Mouse (Mus musculus) neural tube, embryonic 13.5 days (tissue): ENCODE measurements around the gene Dus2. TPM values are rescaled to one million over a fixed set of nuclear protein-coding genes. Genes with fewer than 3 reads are reported as not detected.

Source experiments
- ATAC-seq: fragments of 200-750 bp; cut with Nextera tagmentation; 2 replicates; pipeline ENCODE4 v1.8.0; 2017; ENCODE audit warnings: low read depth, mild to moderate bottlenecking, moderate TSS enrichment, moderate library complexity
- H3K27ac ChIP-seq: fragments of 300-500 bp; sonication (generic); replicated peaks from 2 replicates; pipeline ENCODE4 v1.5.1; 2015; ENCODE audit warnings: moderate library complexity, mild to moderate bottlenecking, inconsistent platforms
- H3K27me3 ChIP-seq: fragments of 300-500 bp; sonication (generic); 2 replicates; pipeline ENCODE4 v1.6.1; 2015; ENCODE audit warnings: mild to moderate bottlenecking, inconsistent platforms
- H3K36me3 ChIP-seq: fragments of 300-500 bp; sonication (generic); 2 replicates; pipeline ENCODE4 v1.6.1; 2015; ENCODE audit warnings: mild to moderate bottlenecking, inconsistent platforms
- H3K4me1 ChIP-seq: fragments of 300-500 bp; sonication (generic); replicated peaks from 2 replicates; pipeline ENCODE4 v1.6.1; 2015; ENCODE audit warnings: inconsistent platforms
- H3K4me2 ChIP-seq: fragments of 300-500 bp; sonication (generic); 2 replicates; pipeline ENCODE4 v1.6.1; 2015; ENCODE audit warnings: inconsistent platforms, mild to moderate bottlenecking, moderate library complexity
- H3K4me3 ChIP-seq: fragments of 300-500 bp; sonication (generic); 2 replicates; pipeline ENCODE4 v1.5.1; 2015; ENCODE audit warnings: mild to moderate bottlenecking, inconsistent platforms
- H3K9ac ChIP-seq: fragments of 300-500 bp; sonication (generic); 2 replicates; pipeline ENCODE4 v1.6.1; 2015; ENCODE audit warnings: moderate library complexity, mild to moderate bottlenecking, inconsistent platforms
- H3K9me3 ChIP-seq: fragments of 300-500 bp; sonication (generic); 2 replicates; pipeline ENCODE4 v1.6.1; 2016; ENCODE audit warnings: inconsistent platforms
- WGBS: fragments of 180-500 bp; shearing (Covaris S2); methylation state at CpG from one replicate; pipeline ENCODE4 v1.1.7; 2015; 5-methylcytosine and 5-hydroxymethylcytosine counted together
- polyA plus RNA-seq: library from polyadenylated mRNA; unstranded; fragments of >200 nt; fragmentation: Nextera tagmentation; extraction: Ambion mirVana; gene quantifications from 2 replicates; pipeline ENCODE4 v1.2.1, GENCODE M21; 2015

Gene Dus2
- polyA plus RNA-seq, 1 experiment from 2014 or later = 23.1 TPM

- no peak for ATAC-seq
- Histone ChIP-seq H3K27me3 (no peaks in the 10 kb centered on the region), H3K4me3 (no peak overlapping the region), H3K36me3 (peaks cover 49% of the 10 kb centered on the region), H3K27ac (no peak overlapping the region), H3K4me1 (no peaks in the 10 kb centered on the region), H3K4me2 (no peak overlapping the region), H3K9ac (no peak overlapping the region), H3K9me3 (no peaks in the 10 kb centered on the region)
- WGBS = 85% methylated on average over 3 of the region's 3 CpGs
These were observed 59.9 kb downstream of the Dus2 start for GRCm38 (mm10) chr8:106051068-106051467.

GRCm38 (mm10) chr8:106052510-106053089, 61.5 kb downstream of the Dus2 start:
- Histone ChIP-seq H3K4me3 (no peak overlapping the region), H3K4me1 (no peaks in the 10 kb centered on the region), H3K9me3 (no peaks in the 10 kb centered on the region), H3K27me3 (no peaks in the 10 kb centered on the region), H3K4me2 (no peak overlapping the region), H3K27ac (no peak overlapping the region), H3K36me3 (peaks cover 49% of the 10 kb centered on the region), H3K9ac (no peak overlapping the region)
- WGBS = 87% methylated on average over 9 of the region's 9 CpGs
- ATAC-seq = no peak

- WGBS = 20% methylated on average over 6 of the region's 6 CpGs
- no peaks in the 10 kb centered on the region for H3K27me3 ChIP-seq
These were observed 63.2 kb downstream of the Dus2 start for GRCm38 (mm10) chr8:106054190-106054811.

GRCm38 (mm10) chr8:106055038-106055437, 63.9 kb downstream of the Dus2 start:
- no peaks in the 10 kb centered on the region for H3K9me3 ChIP-seq
- no peak for ATAC-seq
- no peak overlapping the region for H3K9ac ChIP-seq
- H3K36me3 ChIP-seq = peaks cover 43% of the 10 kb centered on the region
- no peak overlapping the region for H3K27ac ChIP-seq
- H3K4me3 ChIP-seq = no peak overlapping the region
- peaks cover 11% of the 10 kb centered on the region for H3K4me1 ChIP-seq
- no peaks in the 10 kb centered on the region for H3K27me3 ChIP-seq
- WGBS = 40% methylated on average over 3 of the region's 3 CpGs
- no peak overlapping the region for H3K4me2 ChIP-seq

More at GRCm38 (mm10) chr8:106054190-106054811, 63.2 kb downstream of the Dus2 start:
- no peak overlapping the region for H3K9ac ChIP-seq
- ATAC-seq = no peak
- H3K4me1 ChIP-seq = peaks cover 11% of the 10 kb centered on the region
- no peak overlapping the region for H3K4me2 ChIP-seq
- H3K9me3 ChIP-seq = no peaks in the 10 kb centered on the region
- no peak overlapping the region for H3K4me3 ChIP-seq
- H3K36me3 ChIP-seq = peaks cover 43% of the 10 kb centered on the region
- H3K27ac ChIP-seq = no peak overlapping the region

GRCm38 (mm10) chr8:106056455-106056982, 65.4 kb downstream of the Dus2 start:
- H3K27ac ChIP-seq = no peak overlapping the region

GRCm38 (mm10) chr8:106058731-106059612, 67.8 kb downstream of the Dus2 start, which contains the start of gene Nfatc3:
Gene Nfatc3, plus strand, starts transcription at chr8:106058840.
- 2% methylated on average over 50 of the region's 52 CpGs for WGBS
- H3K27me3 ChIP-seq = no peaks in the 10 kb centered on the region
- peak within 1 kb of the TSS; percentile 78 for H3K4me2 ChIP-seq
- H3K9me3 ChIP-seq = no peaks in the 10 kb centered on the region
- H3K27ac ChIP-seq = peak within 1 kb of the TSS; percentile 92
- H3K9ac ChIP-seq = peak within 1 kb of the TSS; percentile 86
- H3K4me1 ChIP-seq = peaks cover 42% of the 10 kb centered on the region
- peaks cover 5% of the 10 kb centered on the region for H3K36me3 ChIP-seq
- H3K4me3 ChIP-seq = peak within 1 kb of the TSS; percentile 91
- peak; percentile 98 for ATAC-seq

More at GRCm38 (mm10) chr8:106056455-106056982, 65.4 kb downstream of the Dus2 start:
- H3K4me1 ChIP-seq = peaks cover 24% of the 10 kb centered on the region
- no peak overlapping the region for H3K9ac ChIP-seq
- H3K27me3 ChIP-seq = no peaks in the 10 kb centered on the region
- no peak overlapping the region for H3K4me3 ChIP-seq
- H3K4me2 ChIP-seq = no peak overlapping the region
- no peak for ATAC-seq
- peaks cover 29% of the 10 kb centered on the region for H3K36me3 ChIP-seq
- 91% methylated on average over 4 of the region's 4 CpGs for WGBS
- no peaks in the 10 kb centered on the region for H3K9me3 ChIP-seq

GRCm38 (mm10) chr8:106059613-106060371, 68.7 kb downstream of the Dus2 start:
- peak; percentile 84 for ATAC-seq
- H3K4me1 ChIP-seq = peaks cover 42% of the 10 kb centered on the region
- no peaks in the 10 kb centered on the region for H3K36me3 ChIP-seq
- H3K9ac ChIP-seq = peak overlapping the region; percentile 86
- under 1% methylated on average over 62 of the region's 83 CpGs for WGBS
- peak overlapping the region; percentile 91 for H3K4me3 ChIP-seq
- H3K9me3 ChIP-seq = no peaks in the 10 kb centered on the region
- peak overlapping the region; percentile 92 for H3K27ac ChIP-seq
- H3K27me3 ChIP-seq = no peaks in the 10 kb centered on the region
- H3K4me2 ChIP-seq = peak overlapping the region; percentile 78

- Histone ChIP-seq H3K27ac (no peak overlapping the region), H3K4me2 (peak overlapping the region; percentile 78)
- 7% methylated on average over 3 of the region's 3 CpGs for WGBS
These were observed 69.4 kb downstream of the Dus2 start for GRCm38 (mm10) chr8:106060521-106060920.

GRCm38 (mm10) chr8:106061686-106062085, 70.5 kb downstream of the Dus2 start:
- Histone ChIP-seq H3K36me3 (no peaks in the 10 kb centered on the region), H3K27me3 (no peaks in the 10 kb centered on the region), H3K4me3 (peak overlapping the region; percentile 91; the same call in 1 of the 2 replicates), H3K9me3 (no peaks in the 10 kb centered on the region), H3K27ac (no peak overlapping the region), H3K9ac (no peak overlapping the region), H3K4me1 (peaks cover 42% of the 10 kb centered on the region), H3K4me2 (peak overlapping the region; percentile 78)
- ATAC-seq = no peak
- WGBS = 88% methylated on average over 6 of the region's 6 CpGs

More at GRCm38 (mm10) chr8:106060521-106060920, 69.4 kb downstream of the Dus2 start:
- Histone ChIP-seq H3K36me3 (no peaks in the 10 kb centered on the region), H3K9me3 (no peaks in the 10 kb centered on the region), H3K4me1 (peaks cover 42% of the 10 kb centered on the region), H3K4me3 (peak overlapping the region; percentile 91), H3K9ac (peak overlapping the region; percentile 86; the same call in 1 of the 2 replicates), H3K27me3 (no peaks in the 10 kb centered on the region)
- no peak for ATAC-seq

GRCm38 (mm10) chr8:106063046-106063445, 71.9 kb downstream of the Dus2 start:
- H3K9ac ChIP-seq = no peak overlapping the region
- no peak overlapping the region for H3K4me2 ChIP-seq
- no peak for ATAC-seq
- H3K4me3 ChIP-seq = no peak overlapping the region
- H3K27me3 ChIP-seq = no peaks in the 10 kb centered on the region
- H3K4me1 ChIP-seq = peaks cover 40% of the 10 kb centered on the region
- H3K36me3 ChIP-seq = no peaks in the 10 kb centered on the region
- 97% methylated on average over 7 of the region's 7 CpGs for WGBS
- H3K9me3 ChIP-seq = no peaks in the 10 kb centered on the region
- H3K27ac ChIP-seq = no peak overlapping the region

GRCm38 (mm10) chr8:106066721-106067120, 75.6 kb downstream of the Dus2 start:
- no peak overlapping the region for H3K27ac ChIP-seq
- ATAC-seq = no peak
- peaks cover 15% of the 10 kb centered on the region for H3K4me1 ChIP-seq
- H3K36me3 ChIP-seq = no peaks in the 10 kb centered on the region
- no peaks in the 10 kb centered on the region for H3K9me3 ChIP-seq
- H3K4me2 ChIP-seq = no peak overlapping the region
- no peaks in the 10 kb centered on the region for H3K27me3 ChIP-seq
- WGBS = 92% methylated on average over 2 of the region's 2 CpGs
- no peak overlapping the region for H3K9ac ChIP-seq
- no peak overlapping the region for H3K4me3 ChIP-seq
